Mouse (Mus musculus): ENCODE measurements around the gene Arid4a. TPM values are rescaled to one million over a fixed set of nuclear protein-coding genes. Genes with fewer than 3 reads are reported as not detected.
A peak's percentile ranks its signal among the peaks of the same experiment; 100 is the strongest.

Arid4a gene
- polyA plus RNA-seq, 1 experiment from 2014 or later, result 32.5 TPM

DNA sequence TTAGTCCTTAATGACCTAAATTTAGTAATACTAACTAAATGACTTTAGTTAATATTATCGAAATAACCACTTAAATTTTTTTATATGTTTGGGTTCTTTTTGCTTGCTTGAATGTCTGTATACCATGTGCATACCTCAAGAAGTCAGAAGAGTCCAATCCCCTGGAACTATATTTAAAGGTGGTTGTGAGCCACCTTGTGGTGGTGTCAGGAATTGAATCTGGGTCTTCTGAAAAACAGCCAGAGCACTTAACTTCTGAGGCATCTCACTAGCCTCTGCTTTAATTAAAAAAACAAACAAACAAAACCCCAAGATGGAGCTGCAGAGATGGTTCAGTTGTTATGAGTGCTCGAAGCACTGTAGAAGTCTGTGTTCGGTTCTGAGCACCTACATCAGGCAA lies 131.9 kb downstream of the Arid4a start:
- H3K36me3 ChIP-seq (ENCODE audit: control insufficient read depth, insufficient read depth, low read length), result peaks cover 82% of the 10 kb centered on the region
- ATAC-seq (ENCODE audit: low read depth), result no peak
- WGBS, result 87% methylated on average over 3 of the region's 3 CpGs

More for the DNA sequence above, 131.9 kb downstream of the Arid4a start:
- H3K4me3 ChIP-seq (ENCODE audit: low read depth, low read length), result no peak overlapping the region
- DNase-seq (ENCODE audit: low spot score), result peak; percentile 27
- H3K9ac ChIP-seq (ENCODE audit: low read depth, low read length), result no peak overlapping the region
- H3K27me3 ChIP-seq (replicated peaks; ENCODE audit: control insufficient read depth, insufficient read depth, low read length), result no peaks in the 10 kb centered on the region
- H3K9me3 ChIP-seq (ENCODE audit: control insufficient read depth, low read length), result no peaks in the 10 kb centered on the region
- no peak overlapping the region for H3K4me2 ChIP-seq (ENCODE audit: low read depth, low read length)
- H3K4me1 ChIP-seq (ENCODE audit: control insufficient read depth, insufficient read depth, low read length), result no peaks in the 10 kb centered on the region
- H3K27ac ChIP-seq (replicated peaks; ENCODE audit: low read depth, low read length), result no peak overlapping the region

Other genes starting within 250 kb of the Arid4a start
- 56.0 and 57.8 TPM in 2 replicates for gene Frmd6, start 190.5 kb upstream of the Arid4a start, polyA plus RNA-seq (2014; fragmentation: Nextera tagmentation; extraction: Ambion mirVana)
- gene Actr10, start 78.1 kb upstream of the Arid4a start, polyA plus RNA-seq (2014; fragmentation: Nextera tagmentation; extraction: Ambion mirVana), result 269 and 276 TPM in 2 replicates
- 589 and 594 TPM in 2 replicates for gene Psma3, start 41.4 kb upstream of the Arid4a start, polyA plus RNA-seq (2014; fragmentation: Nextera tagmentation; extraction: Ambion mirVana)
- 1.2 TPM in 1 of 2 replicates, not detected in the other for gene Tomm20l, start 95.4 kb downstream of the Arid4a start, polyA plus RNA-seq (2014; fragmentation: Nextera tagmentation; extraction: Ambion mirVana)
- gene Timm9, start 120.7 kb downstream of the Arid4a start, polyA plus RNA-seq (2014; fragmentation: Nextera tagmentation; extraction: Ambion mirVana), result 72.8 and 81.0 TPM in 2 replicates
- 11.2 and 13.1 TPM in 2 replicates for gene 2700049A03Rik, start 120.9 kb downstream of the Arid4a start, polyA plus RNA-seq (2014; fragmentation: Nextera tagmentation; extraction: Ambion mirVana)

All from embryonic facial prominence, embryonic 14.5 days (tissue).